10 mouse cellular contexts compared by ENCODE assay signal in the genomic region with DNA sequence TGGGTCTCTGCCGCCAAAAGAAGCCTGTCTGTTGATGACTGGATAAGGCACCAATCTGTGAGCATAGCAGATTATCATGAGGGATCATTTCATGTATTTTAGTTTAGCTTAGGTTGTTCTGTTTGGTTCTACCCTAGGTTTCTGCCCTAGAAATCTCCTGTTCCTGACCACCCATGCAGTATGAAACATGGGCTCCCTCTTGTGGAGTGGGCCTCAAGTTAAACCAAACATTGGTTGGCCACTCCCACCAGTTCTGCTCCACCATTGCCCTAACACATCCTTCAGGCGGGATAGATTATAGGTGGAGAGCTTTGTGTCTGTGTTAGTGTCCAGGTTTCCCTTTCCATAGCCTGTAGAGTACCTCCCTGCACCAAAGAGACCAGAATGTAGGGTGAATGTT. TPM values are rescaled to one million over a fixed set of nuclear protein-coding genes. Genes with fewer than 3 reads are reported as not detected.
DNase-seq lines count a peak whose midpoint lies in the region; TF ChIP-seq lines count a peak whose summit lies in the region.
"Had no signal": no experiment of that assay in that cellular context is flagged by ENCODE, and none has a peak within 500 bp of the region (broad histone marks: within the 10 kb centered on the region; RNA-seq: fewer than 3 reads in every experiment).

No protein-coding gene starts in this region.

- no peak overlapping the region for H3K4me3 ChIP-seq in CH12.LX (replicated peaks in 1 of 3; ENCODE audit: low read depth in 2 of 3, low read length in 2 of 3, poor library complexity in 1 of 3)
- H3K4me3 ChIP-seq: limb, embryonic 15.5 days; stomach, embryonic 15.5 days had no signal

- no peak overlapping the region for H3K9ac ChIP-seq in CH12.LX (ENCODE audit: insufficient read depth, low read depth)
- H3K9ac ChIP-seq: limb, embryonic 15.5 days; stomach, embryonic 15.5 days had no signal

- TF ChIP-seq RAD21 in CH12.LX (IDR thresholded peaks at IDR 0.05; ENCODE audit: low read depth, low read length): peak; percentile 40

- TF ChIP-seq EP300 in CH12.LX (IDR thresholded peaks at IDR 0.05; ENCODE audit: low read length): no peak

- H3K79me2 ChIP-seq in CH12.LX (replicated peaks; ENCODE audit: control insufficient read depth, extremely low read depth, insufficient read depth, poor library complexity, severe bottlenecking): no peaks in the 10 kb centered on the region

- dilution Hi-C loops in CH12.LX (cut with MboI; ENCODE audit: extremely low pct_ligation_motif_present, extremely low pct_unique_long_range_greater_than_20kb, low sequenced_read_pairs): no loop called here

- TF ChIP-seq POLR2A in CH12.LX (IDR thresholded peaks at IDR 0.05; ENCODE audit: low read depth, low read length): no peak

- TF ChIP-seq CTCF in CH12.LX (conservative IDR thresholded peaks at IDR 0.05 in 1 of 2, IDR thresholded peaks at IDR 0.05 in 1 of 2; ENCODE audit: low read depth in 2 of 2, low read length in 2 of 2): peak in 1 of 2 experiments; percentile 55; a peak in 2 of 4 replicates

- in situ Hi-C loops in CH12.LX (cut with MboI; ENCODE audit: low pct_ligation_motif_present, low pct_unique_long_range_greater_than_20kb, low sequenced_read_pairs): no loop called here

- peaks cover 4 to 22% of the 10 kb centered on the region in 2 experiments; a peak in 3 of 4 replicates for H3K4me1 ChIP-seq in CH12.LX (ENCODE audit: control insufficient read depth in 1 of 2, insufficient read depth in 2 of 2)
- H3K4me1 ChIP-seq: stomach, embryonic 15.5 days had no signal

- no peaks in the 10 kb centered on the region for H3K9me3 ChIP-seq in CH12.LX (replicated peaks; ENCODE audit: low read length)
- H3K9me3 ChIP-seq: limb, embryonic 15.5 days; stomach, embryonic 15.5 days had no signal

- no peak overlapping the region for H3K4me2 ChIP-seq in CH12.LX (ENCODE audit: insufficient read depth, low read depth, poor library complexity, severe bottlenecking)
- H3K4me2 ChIP-seq: limb, embryonic 15.5 days; stomach, embryonic 15.5 days had no signal

- no peaks in the 10 kb centered on the region for H3K36me3 ChIP-seq in CH12.LX (replicated peaks in 1 of 2; ENCODE audit: control insufficient read depth in 1 of 2, insufficient read depth in 1 of 2, low read length in 1 of 2)
- H3K36me3 ChIP-seq: limb, embryonic 15.5 days; stomach, embryonic 15.5 days had no signal

- no peak overlapping the region for H3K27ac ChIP-seq in CH12.LX (ENCODE audit: insufficient read depth, low read depth)
- H3K27ac ChIP-seq: limb, embryonic 15.5 days; stomach, embryonic 15.5 days had no signal

- no peaks in the 10 kb centered on the region for H3K27me3 ChIP-seq in CH12.LX (replicated peaks)
- H3K27me3 ChIP-seq: limb, embryonic 15.5 days; stomach, embryonic 15.5 days had no signal

- peak; percentile 30 for DNase-seq in gastrocnemius, adult 18-20 months (ENCODE audit: low spot score)
- no peak for DNase-seq in gastrocnemius, postnatal 25 days
- DNase-seq in layer of hippocampus, adult 11-12 months (ENCODE audit: low spot score): peak; percentile 37
- DNase-seq in layer of hippocampus, postnatal 25 days (ENCODE audit: extremely low spot score in 1 of 2, low spot score in 1 of 2): no peak
- no peak for DNase-seq in CH12.LX (ENCODE audit: extremely low read depth)
- DNase-seq in heart, postnatal 4 days: peak; percentile 50
- no peak for DNase-seq in retina, embryonic 14.5 days (ENCODE audit: low spot score)
- no peak for DNase-seq in urinary bladder, postnatal 36 days (ENCODE audit: low spot score in 2 of 2)

TF ChIP-seq in CH12.LX, 34 proteins besides CTCF, POLR2A, EP300 and RAD21:
- TF ChIP-seq IRF4 (IDR thresholded peaks at IDR 0.05; ENCODE audit: low read depth, low read length): no peak
- TF ChIP-seq SMC3 (IDR thresholded peaks at IDR 0.05; ENCODE audit: low read depth, low read length): peak; percentile 37
TF ChIP-seq in CH12.LX: peak in this region for 1.

RNA-seq across cellular contexts. Expression of a gene that starts 6.7 kb away (rescaled TPM):
- total RNA-seq in gastrocnemius, adult 18-20 months (2021): not detected
- total RNA-seq in gastrocnemius, postnatal 25 days (2021): not detected
- total RNA-seq in layer of hippocampus, postnatal 25 days (2021): 10 to 100 TPM in 1 of 2 experiments, 1 to 10 TPM in 1; 6.8 to 12.0 TPM
- total RNA-seq in CH12.LX (2012; rRNA removed) (0.08 TPM in 2 replicates), CH12.LX (2014; rRNA removed) (0.54 and 0.68 TPM in 2 replicates)
- polyA plus RNA-seq in CH12.LX (2012; ENCODE audit: insufficient read length, low read depth): 0.87 and 0.98 TPM in 2 replicates
- total RNA-seq in heart, postnatal 4 days (2021): 10 to 100 TPM in 1 of 2 experiments, 1 to 10 TPM in 1; 9.3 to 13.3 TPM
- polyA plus RNA-seq: stomach, embryonic 15.5 days had no signal

Comparison
In these comparisons a context has a peak if more than half of its experiments do, and no peak if none do; other contexts are left out.
1. DNase-seq: peak in gastrocnemius, adult 18-20 months (single experiment), layer of hippocampus, adult 11-12 months (single experiment) and heart, postnatal 4 days (single experiment); none in gastrocnemius, postnatal 25 days (single experiment), layer of hippocampus, postnatal 25 days (0 of 2), CH12.LX (single experiment), retina, embryonic 14.5 days (single experiment) and urinary bladder, postnatal 36 days (0 of 2).
2. RNA of a gene that starts 6.7 kb away (total RNA-seq): 9.3 to 13.3 TPM in heart, postnatal 4 days and 6.8 to 12.0 TPM in layer of hippocampus, postnatal 25 days; 0.08 to 0.68 TPM in CH12.LX, not detected in gastrocnemius, adult 18-20 months and not detected in gastrocnemius, postnatal 25 days; every median in the first group is over 4 times any median in the second.